Mouse (Mus musculus) hindbrain, embryonic 11.5 days (tissue): ENCODE results near the gene Gabrr3. TPM values are rescaled to one million over a fixed set of nuclear protein-coding genes. Genes with fewer than 3 reads are reported as not detected.
A peak's percentile ranks its signal among the peaks of the same experiment; 100 is the strongest.

Source experiments
- ATAC-seq: fragments of 200-750 bp; cut with Nextera tagmentation; 2 replicates; pipeline ENCODE4 v1.8.0; 2017; ENCODE audit warnings: mild to moderate bottlenecking, moderate TSS enrichment, moderate library complexity; ENCODE audit not compliant: low FRiP score
- DNase-seq: peaks from one replicate; pipeline ENCODE4 v3.0.0-alpha.2; 2015; ENCODE audit warnings: low spot score
- H3K27ac ChIP-seq: fragments of 300-500 bp; sonication (generic); 2 replicates; pipeline ENCODE4 v1.5.1; 2014; ENCODE audit warnings: mild to moderate bottlenecking, low read depth, low read length
- H3K27me3 ChIP-seq: fragments of 300-500 bp; sonication (generic); 2 replicates; pipeline ENCODE4 v1.6.1; 2014; ENCODE audit warnings: mild to moderate bottlenecking, low read length, moderate library complexity, mixed read lengths; ENCODE audit not compliant: control insufficient read depth, insufficient read depth
- H3K36me3 ChIP-seq: fragments of 300-500 bp; sonication (generic); 2 replicates; pipeline ENCODE4 v1.6.1; 2014; ENCODE audit warnings: mild to moderate bottlenecking, low read length, moderate library complexity, mixed read lengths; ENCODE audit not compliant: control insufficient read depth, insufficient read depth
- H3K4me1 ChIP-seq: fragments of 300-500 bp; sonication (generic); replicated peaks from 2 replicates; pipeline ENCODE4 v1.6.1; 2014; ENCODE audit warnings: low read length, mixed read lengths; ENCODE audit not compliant: control insufficient read depth, insufficient read depth
- H3K4me2 ChIP-seq: fragments of 300-500 bp; sonication (generic); replicated peaks from 2 replicates; pipeline ENCODE4 v1.6.1; 2014; ENCODE audit warnings: mild to moderate bottlenecking, low read depth, low read length
- H3K4me3 ChIP-seq: fragments of 300-500 bp; sonication (generic); 2 replicates; pipeline ENCODE4 v1.5.1; 2014; ENCODE audit warnings: low read depth, low read length
- H3K9ac ChIP-seq: fragments of 300-500 bp; sonication (generic); 2 replicates; pipeline ENCODE4 v1.6.1; 2014; ENCODE audit warnings: low read depth, low read length
- H3K9me3 ChIP-seq: fragments of 300-500 bp; sonication (generic); 2 replicates; pipeline ENCODE4 v1.6.1; 2016; ENCODE audit warnings: low read length; ENCODE audit not compliant: control insufficient read depth
- WGBS: fragments of 180-500 bp; shearing (Covaris S2); extraction: QIAGEN DNeasy Blood & Tissue Kit; methylation state at CpG from one replicate; pipeline ENCODE4 v1.1.7; 2014; 5-methylcytosine and 5-hydroxymethylcytosine counted together
- polyA plus RNA-seq: library from polyadenylated mRNA; unstranded; fragments of >200 nt; fragmentation: Nextera tagmentation; extraction: Ambion mirVana; gene quantifications from 2 replicates; pipeline ENCODE4 v1.2.1, GENCODE M21; 2014

Gabrr3 gene
- polyA plus RNA-seq, 1 experiment from 2014 or later = 0.12 TPM

DNA sequence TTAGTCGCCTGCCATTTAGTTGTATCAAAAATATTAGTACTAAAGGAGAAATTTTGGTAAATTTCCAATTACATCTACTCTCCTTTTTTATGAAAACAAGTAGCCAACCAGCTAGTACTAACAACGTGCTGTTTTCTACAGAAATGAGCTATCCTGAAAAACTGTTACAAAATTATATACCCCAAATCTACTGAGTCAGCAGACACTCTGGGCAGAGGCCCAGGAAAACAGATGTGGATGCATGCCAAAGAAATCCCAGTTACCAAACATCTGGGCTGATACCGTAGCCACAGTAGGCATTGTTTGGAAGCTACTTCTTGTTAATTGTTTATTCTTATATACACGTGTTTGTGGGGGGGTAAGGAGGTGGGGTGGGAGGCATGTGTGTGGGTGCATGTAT is 6.3 kb downstream of the Gabrr3 start:
- Histone ChIP-seq H3K27me3 (no peaks in the 10 kb centered on the region), H3K9me3 (no peaks in the 10 kb centered on the region), H3K4me1 (no peaks in the 10 kb centered on the region), H3K9ac (no peak overlapping the region), H3K36me3 (no peaks in the 10 kb centered on the region), H3K4me3 (no peak overlapping the region), H3K4me2 (no peak overlapping the region), H3K27ac (no peak overlapping the region)
- DNase-seq (no peak), ATAC-seq (no peak)
- 71% methylated on average over 4 of the region's 4 CpGs for WGBS

- Histone ChIP-seq H3K9ac (no peak overlapping the region), H3K36me3 (no peaks in the 10 kb centered on the region), H3K27ac (no peak overlapping the region), H3K27me3 (no peaks in the 10 kb centered on the region), H3K4me2 (no peak overlapping the region), H3K4me1 (no peaks in the 10 kb centered on the region), H3K4me3 (no peak overlapping the region), H3K9me3 (no peaks in the 10 kb centered on the region)
- DNase-seq = no peak
- 68% methylated on average over 9 of the region's 9 CpGs for WGBS
- 0 out of 2 replicates have a peak, but pooled peaks have one; percentile 41 for ATAC-seq
These were observed 13.2 kb downstream of the Gabrr3 start for GRCm38 (mm10) chr16:59420237-59420866.

- 15% methylated on average over 6 of the region's 6 CpGs for WGBS
- no peaks in the 10 kb centered on the region for H3K27me3 ChIP-seq
- no peak overlapping the region for H3K4me3 ChIP-seq
- DNase-seq (peak; percentile 90), ATAC-seq (peak; percentile 76)
- H3K9ac ChIP-seq = no peak overlapping the region
- no peaks in the 10 kb centered on the region for H3K9me3 ChIP-seq
- H3K4me2 ChIP-seq = no peak overlapping the region
- no peaks in the 10 kb centered on the region for H3K36me3 ChIP-seq
- no peaks in the 10 kb centered on the region for H3K4me1 ChIP-seq
- H3K27ac ChIP-seq = no peak overlapping the region
These were observed 13.7 kb downstream of the Gabrr3 start for GRCm38 (mm10) chr16:59420867-59421251.

GRCm38 (mm10) chr16:59421571-59422345 is 14.6 kb downstream of the Gabrr3 start:
- H3K27me3 ChIP-seq = no peaks in the 10 kb centered on the region
- DNase-seq (peak; percentile 31), ATAC-seq (peak; percentile 72)
- no peak overlapping the region for H3K27ac ChIP-seq
- no peak overlapping the region for H3K9ac ChIP-seq
- H3K9me3 ChIP-seq = no peaks in the 10 kb centered on the region
- no peak overlapping the region for H3K4me2 ChIP-seq
- WGBS = 47% methylated on average over 13 of the region's 13 CpGs
- no peaks in the 10 kb centered on the region for H3K4me1 ChIP-seq
- no peaks in the 10 kb centered on the region for H3K36me3 ChIP-seq
- no peak overlapping the region for H3K4me3 ChIP-seq

- 70% methylated on average over 7 of the region's 7 CpGs for WGBS
- DNase-seq (no peak), ATAC-seq (no peak)
- no peak overlapping the region for H3K4me3 ChIP-seq
- no peak overlapping the region for H3K9ac ChIP-seq
- H3K9me3 ChIP-seq = no peaks in the 10 kb centered on the region
- no peaks in the 10 kb centered on the region for H3K36me3 ChIP-seq
- no peak overlapping the region for H3K4me2 ChIP-seq
- no peaks in the 10 kb centered on the region for H3K27me3 ChIP-seq
- H3K4me1 ChIP-seq = no peaks in the 10 kb centered on the region
- H3K27ac ChIP-seq = no peak overlapping the region
These were observed 20.8 kb downstream of the Gabrr3 start for GRCm38 (mm10) chr16:59427960-59428359.

- H3K9ac ChIP-seq = no peak overlapping the region
- H3K4me1 ChIP-seq = no peaks in the 10 kb centered on the region
- no peak overlapping the region for H3K4me3 ChIP-seq
- WGBS = 75% methylated on average over 11 of the region's 11 CpGs
- no peak overlapping the region for H3K27ac ChIP-seq
- no peaks in the 10 kb centered on the region for H3K9me3 ChIP-seq
- no peaks in the 10 kb centered on the region for H3K36me3 ChIP-seq
- ATAC-seq (no peak), DNase-seq (no peak)
- no peak overlapping the region for H3K4me2 ChIP-seq
- no peaks in the 10 kb centered on the region for H3K27me3 ChIP-seq
These were observed 26.0 kb downstream of the Gabrr3 start for GRCm38 (mm10) chr16:59433181-59433580.

GRCm38 (mm10) chr16:59444880-59445559 is 37.9 kb downstream of the Gabrr3 start:
- Histone ChIP-seq H3K9me3 (no peaks in the 10 kb centered on the region), H3K27me3 (no peaks in the 10 kb centered on the region), H3K27ac (no peak overlapping the region), H3K4me3 (no peak overlapping the region), H3K9ac (no peak overlapping the region), H3K36me3 (no peaks in the 10 kb centered on the region), H3K4me2 (no peak overlapping the region), H3K4me1 (no peaks in the 10 kb centered on the region)
- ATAC-seq = no peak
- WGBS = 83% methylated on average over 7 of the region's 7 CpGs
- DNase-seq = no peak

DNA sequence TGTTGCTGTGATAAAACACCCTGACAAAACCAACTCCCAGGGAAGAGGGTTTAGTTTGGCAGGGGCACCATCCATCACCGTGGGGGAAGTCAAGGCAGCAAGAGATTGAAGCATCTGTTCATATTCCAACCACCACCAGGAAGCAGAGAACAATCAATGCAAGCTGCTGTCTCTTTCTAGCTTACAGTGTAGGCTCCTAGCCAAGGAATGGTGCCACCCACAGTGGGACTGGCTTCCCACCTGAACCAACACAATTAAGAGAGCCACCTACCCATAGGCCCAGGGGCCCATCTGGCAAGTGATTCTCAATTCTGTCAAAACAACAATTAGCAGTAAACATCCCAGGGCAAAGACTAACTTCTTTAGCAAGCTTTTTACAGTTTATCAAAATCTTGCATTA is 41.0 kb downstream of the Gabrr3 start:
- H3K27me3 ChIP-seq = no peaks in the 10 kb centered on the region
- H3K4me2 ChIP-seq = no peak overlapping the region
- DNase-seq (no peak), ATAC-seq (no peak)
- H3K27ac ChIP-seq = no peak overlapping the region
- no peaks in the 10 kb centered on the region for H3K9me3 ChIP-seq
- H3K36me3 ChIP-seq = no peaks in the 10 kb centered on the region
- 67% methylated on average over 1 of the region's 1 CpGs for WGBS
- H3K4me1 ChIP-seq = no peaks in the 10 kb centered on the region
- no peak overlapping the region for H3K4me3 ChIP-seq
- no peak overlapping the region for H3K9ac ChIP-seq
